Mouse (Mus musculus) thymus, postnatal 4 days (tissue): ENCODE data around the gene Ddx27.

Experiments
- DNase-seq: peaks from one replicate; pipeline ENCODE4 v3.0.0; 2021

The Ddx27 gene

GRCm38 (mm10) chr2:167030507-167030906, 15.5 kb downstream of the Ddx27 start:
- DNase-seq, result no peak

GRCm38 (mm10) chr2:167037710-167038109, 22.7 kb downstream of the Ddx27 start:
- no peak for DNase-seq

- DNase-seq, result no peak
Observed at GRCm38 (mm10) chr2:167038297-167038696, 23.3 kb downstream of the Ddx27 start.

- DNase-seq, result no peak
Observed at GRCm38 (mm10) chr2:167038716-167039115, 23.7 kb downstream of the Ddx27 start.

GRCm38 (mm10) chr2:167039386-167039785, 24.4 kb downstream of the Ddx27 start:
- DNase-seq, result no peak

- DNase-seq, result no peak
Observed at GRCm38 (mm10) chr2:167043400-167044121, 28.6 kb downstream of the Ddx27 start.

GRCm38 (mm10) chr2:167048223-167048622, 33.2 kb downstream of the Ddx27 start:
- DNase-seq, result no peak

GRCm38 (mm10) chr2:167048698-167049358, 33.8 kb downstream of the Ddx27 start:
- DNase-seq, result no peak

- no peak for DNase-seq
Observed at GRCm38 (mm10) chr2:167053127-167053844, 38.3 kb downstream of the Ddx27 start.

- DNase-seq, result no peak
Observed at GRCm38 (mm10) chr2:167055386-167055785, 40.4 kb downstream of the Ddx27 start.

- no peak for DNase-seq
Observed at GRCm38 (mm10) chr2:167056210-167056941, 41.4 kb downstream of the Ddx27 start.

GRCm38 (mm10) chr2:167056942-167057323, 41.9 kb downstream of the Ddx27 start:
- DNase-seq, result no peak

GRCm38 (mm10) chr2:167058201-167058600, 43.2 kb downstream of the Ddx27 start:
- DNase-seq, result no peak

GRCm38 (mm10) chr2:167058814-167059387, 43.9 kb downstream of the Ddx27 start:
- no peak for DNase-seq

GRCm38 (mm10) chr2:167059536-167059935, 44.5 kb downstream of the Ddx27 start:
- no peak for DNase-seq

- no peak for DNase-seq
Observed at GRCm38 (mm10) chr2:167059960-167060359, 45.0 kb downstream of the Ddx27 start.

- DNase-seq, result no peak
Observed at GRCm38 (mm10) chr2:167060360-167060759, 45.4 kb downstream of the Ddx27 start.

GRCm38 (mm10) chr2:167060761-167061160, 45.8 kb downstream of the Ddx27 start:
- no peak for DNase-seq

- DNase-seq, result peak; percentile 42
Observed at GRCm38 (mm10) chr2:167061381-167062034, 46.5 kb downstream of the Ddx27 start.

- DNase-seq, result peak; percentile 95
Observed at GRCm38 (mm10) chr2:167062497-167062911, 47.5 kb downstream of the Ddx27 start.

GRCm38 (mm10) chr2:167062965-167063880, 48.2 kb downstream of the Ddx27 start, which contains the start of gene Znfx1:
Gene Znfx1, minus strand, starts transcription at chr2:167063015.
- peak; percentile 98 for DNase-seq
